In the genomic region with DNA sequence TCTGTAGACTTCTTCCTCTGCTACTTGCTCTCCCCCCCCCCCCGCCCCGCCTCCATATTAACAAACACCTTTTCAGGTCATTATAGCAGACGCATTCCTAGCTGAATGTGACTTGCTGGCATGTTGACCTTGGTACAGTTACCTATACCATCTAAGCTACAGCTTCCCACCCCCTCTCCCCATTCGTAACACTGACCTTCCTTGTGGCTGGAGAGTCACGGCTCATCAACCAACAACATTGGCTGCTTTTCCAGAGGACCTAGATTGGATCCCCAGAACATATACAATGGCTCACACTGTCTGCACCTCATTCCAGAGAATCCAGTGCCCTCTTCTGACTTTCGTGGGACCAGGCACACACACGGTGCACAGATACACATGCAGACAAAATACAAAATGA, we compare ENCODE assay signal across 16 mouse cellular contexts. TPM values are rescaled to one million over a fixed set of nuclear protein-coding genes. Genes with fewer than 3 reads are reported as not detected.
DNase-seq lines count a peak whose midpoint lies in the region; ATAC-seq and TF ChIP-seq lines count a peak whose summit lies in the region.
"Had no signal": no experiment of that assay in that cellular context is flagged by ENCODE, and none has a peak within 500 bp of the region (broad histone marks: within the 10 kb centered on the region; RNA-seq: fewer than 3 reads in every experiment).

No protein-coding gene starts in this region.

- H3K27ac ChIP-seq in forebrain, embryonic 11.5 days (ENCODE audit: low read depth, low read length), result peak overlapping the region; percentile 37; the same call in 1 of the 2 replicates
- H3K27ac ChIP-seq in forebrain, embryonic 14.5 days (ENCODE audit: low read depth, low read length), result no peak overlapping the region
- H3K27ac ChIP-seq in layer of hippocampus, adult 2 months, result peak overlapping the region; percentile 85; the same call in 1 of the 2 replicates
- peak overlapping the region; percentile 83 for H3K27ac ChIP-seq in neural tube, embryonic 13.5 days (replicated peaks)
- H3K27ac ChIP-seq: limb, embryonic 13.5 days; liver, embryonic 15.5 days; macrophage had no signal

- H3K4me2 ChIP-seq in forebrain, embryonic 11.5 days (ENCODE audit: low read depth, low read length, severe bottlenecking), result no peak overlapping the region
- H3K4me2 ChIP-seq in forebrain, embryonic 14.5 days (ENCODE audit: low read length), result no peak overlapping the region
- H3K4me2 ChIP-seq in neural tube, embryonic 13.5 days, result no peak overlapping the region
- H3K4me2 ChIP-seq: limb, embryonic 13.5 days; liver, embryonic 15.5 days had no signal

- H3K4me3 ChIP-seq in forebrain, embryonic 11.5 days (ENCODE audit: low read depth, low read length), result no peak overlapping the region
- H3K4me3 ChIP-seq in forebrain, embryonic 14.5 days (ENCODE audit: low read depth, low read length), result no peak overlapping the region
- H3K4me3 ChIP-seq in layer of hippocampus, adult 2 months, result no peak overlapping the region
- no peak overlapping the region for H3K4me3 ChIP-seq in neural tube, embryonic 13.5 days
- H3K4me3 ChIP-seq: left cerebral cortex, adult 2 months; limb, embryonic 13.5 days; liver, embryonic 15.5 days had no signal

- 73% methylated on average over 7 of the region's 7 CpGs for WGBS in forebrain, embryonic 11.5 days
- WGBS in forebrain, embryonic 14.5 days, result 73% methylated on average over 6 of the region's 7 CpGs
- 55% methylated on average over 7 of the region's 7 CpGs for WGBS in neural tube, embryonic 13.5 days

- ATAC-seq in forebrain, embryonic 11.5 days (replicated peaks; ENCODE audit: low FRiP score), result no peak
- ATAC-seq in forebrain, embryonic 14.5 days, result no peak
- ATAC-seq in neural tube, embryonic 13.5 days (ENCODE audit: low read depth), result no peak; the same call in 1 of the 2 replicates

- H3K4me1 ChIP-seq in forebrain, embryonic 11.5 days (replicated peaks; ENCODE audit: control insufficient read depth, insufficient read depth, low read length), result peaks cover 32% of the 10 kb centered on the region
- peaks cover 23% of the 10 kb centered on the region for H3K4me1 ChIP-seq in forebrain, embryonic 14.5 days (ENCODE audit: control insufficient read depth, insufficient read depth, low read length)
- H3K4me1 ChIP-seq in neural tube, embryonic 13.5 days (replicated peaks), result peaks cover 73% of the 10 kb centered on the region
- H3K4me1 ChIP-seq: liver, embryonic 15.5 days had no signal

- TF ChIP-seq CTCF in layer of hippocampus, adult 2 months (conservative IDR thresholded peaks at IDR 0.05), result no peak

- no peaks in the 10 kb centered on the region for H3K27me3 ChIP-seq in forebrain, embryonic 11.5 days (ENCODE audit: control insufficient read depth, insufficient read depth, low read length)
- H3K27me3 ChIP-seq in forebrain, embryonic 14.5 days (replicated peaks; ENCODE audit: control insufficient read depth, insufficient read depth, low read length), result no peaks in the 10 kb centered on the region
- H3K27me3 ChIP-seq in neural tube, embryonic 13.5 days, result no peaks in the 10 kb centered on the region
- H3K27me3 ChIP-seq: limb, embryonic 13.5 days had no signal

- no peak for DNase-seq in forebrain, embryonic 11.5 days (ENCODE audit: low spot score)
- DNase-seq in forebrain, embryonic 14.5 days (ENCODE audit: low spot score), result no peak
- DNase-seq in layer of hippocampus, adult 2 months (ENCODE audit: low spot score in 2 of 2), result no peak
- DNase-seq in layer of hippocampus, adult 18-20 months (ENCODE audit: low spot score in 2 of 2), result no peak
- no peak for DNase-seq in neural tube, embryonic 10.5 days (ENCODE audit: extremely low spot score, low spot score)
- DNase-seq in adrenal gland, postnatal 36 days, result no peak
- no peak for DNase-seq in adrenal gland, postnatal 10 days
- DNase-seq: cerebellum, postnatal 14 days; embryo, embryonic 11 days; kidney, adult 8-10 months; thymus, postnatal 4 days had no signal

- H3K9me3 ChIP-seq in forebrain, embryonic 11.5 days (ENCODE audit: control insufficient read depth, low read length), result no peaks in the 10 kb centered on the region
- no peaks in the 10 kb centered on the region for H3K9me3 ChIP-seq in forebrain, embryonic 14.5 days (replicated peaks; ENCODE audit: control insufficient read depth, low read length)
- H3K9me3 ChIP-seq in neural tube, embryonic 13.5 days, result no peaks in the 10 kb centered on the region
- H3K9me3 ChIP-seq: limb, embryonic 13.5 days; liver, embryonic 15.5 days had no signal

- no peak overlapping the region for H3K9ac ChIP-seq in forebrain, embryonic 11.5 days (ENCODE audit: low read length)
- H3K9ac ChIP-seq in forebrain, embryonic 14.5 days (ENCODE audit: low read length), result no peak overlapping the region
- H3K9ac ChIP-seq in neural tube, embryonic 13.5 days, result no peak overlapping the region
- H3K9ac ChIP-seq: liver, embryonic 15.5 days had no signal

- H3K36me3 ChIP-seq in forebrain, embryonic 11.5 days (ENCODE audit: control insufficient read depth, insufficient read depth, low read length), result no peaks in the 10 kb centered on the region
- no peaks in the 10 kb centered on the region for H3K36me3 ChIP-seq in forebrain, embryonic 14.5 days (ENCODE audit: control insufficient read depth, insufficient read depth, low read length)
- no peaks in the 10 kb centered on the region for H3K36me3 ChIP-seq in neural tube, embryonic 13.5 days
- H3K36me3 ChIP-seq: liver, embryonic 15.5 days had no signal

RNA-seq across cellular contexts. Expression of a gene that starts 27.6 kb away (rescaled TPM):
- 26.2 and 29.0 TPM in 2 replicates for polyA plus RNA-seq in forebrain, embryonic 11.5 days (2014; fragmentation: Nextera tagmentation; extraction: Ambion mirVana)
- 13.0 and 18.6 TPM in 2 replicates for polyA plus RNA-seq in forebrain, embryonic 14.5 days (2014; fragmentation: Nextera tagmentation; extraction: Ambion mirVana)
- 10 to 100 TPM; 31.1 to 35.3 TPM for total RNA-seq in layer of hippocampus, adult 2 months (2021)
- total RNA-seq in layer of hippocampus, adult 18-20 months (2021), result 10 to 100 TPM; 27.9 to 31.8 TPM
- 51.3 and 59.1 TPM in 2 replicates for polyA plus RNA-seq in neural tube, embryonic 13.5 days (2015; fragmentation: Nextera tagmentation; extraction: Ambion mirVana)
- 10 to 100 TPM; 46.9 to 53.4 TPM for total RNA-seq in adrenal gland, postnatal 36 days (2021)
- 10 to 100 TPM; 32.4 to 43.1 TPM for total RNA-seq in adrenal gland, postnatal 10 days (2021)

RNA-seq across cellular contexts. Expression of a gene that starts 57.4 kb away (rescaled TPM):
- polyA plus RNA-seq in forebrain, embryonic 11.5 days (2014; fragmentation: Nextera tagmentation; extraction: Ambion mirVana), result 84.8 and 87.7 TPM in 2 replicates
- 60.0 and 64.7 TPM in 2 replicates for polyA plus RNA-seq in forebrain, embryonic 14.5 days (2014; fragmentation: Nextera tagmentation; extraction: Ambion mirVana)
- total RNA-seq in layer of hippocampus, adult 2 months (2021), result 10 to 100 TPM; 22.0 to 22.7 TPM
- total RNA-seq in layer of hippocampus, adult 18-20 months (2021), result 10 to 100 TPM; 23.2 to 24.7 TPM
- polyA plus RNA-seq in neural tube, embryonic 13.5 days (2015; fragmentation: Nextera tagmentation; extraction: Ambion mirVana), result 53.9 and 62.8 TPM in 2 replicates
- 10 to 100 TPM; 49.3 to 50.9 TPM for total RNA-seq in adrenal gland, postnatal 36 days (2021)
- 10 to 100 TPM; 37.8 to 41.3 TPM for total RNA-seq in adrenal gland, postnatal 10 days (2021)
